Mouse (Mus musculus) CD4-positive helper T cell, adult 2 months (primary cell): ENCODE measurements at regions not wholly inside any gene's neighbourhood (a gene's known extent, or its start where the extent isn't known, plus 50 kb on each side); places are given as distances from the start of the nearest gene placed in this dataset.

Source experiments
- DNase-seq: peaks from one replicate; pipeline ENCODE4 v3.0.0-alpha.2; 2012; ENCODE audit warnings: low read depth, missing footprints, low spot score

DNA sequence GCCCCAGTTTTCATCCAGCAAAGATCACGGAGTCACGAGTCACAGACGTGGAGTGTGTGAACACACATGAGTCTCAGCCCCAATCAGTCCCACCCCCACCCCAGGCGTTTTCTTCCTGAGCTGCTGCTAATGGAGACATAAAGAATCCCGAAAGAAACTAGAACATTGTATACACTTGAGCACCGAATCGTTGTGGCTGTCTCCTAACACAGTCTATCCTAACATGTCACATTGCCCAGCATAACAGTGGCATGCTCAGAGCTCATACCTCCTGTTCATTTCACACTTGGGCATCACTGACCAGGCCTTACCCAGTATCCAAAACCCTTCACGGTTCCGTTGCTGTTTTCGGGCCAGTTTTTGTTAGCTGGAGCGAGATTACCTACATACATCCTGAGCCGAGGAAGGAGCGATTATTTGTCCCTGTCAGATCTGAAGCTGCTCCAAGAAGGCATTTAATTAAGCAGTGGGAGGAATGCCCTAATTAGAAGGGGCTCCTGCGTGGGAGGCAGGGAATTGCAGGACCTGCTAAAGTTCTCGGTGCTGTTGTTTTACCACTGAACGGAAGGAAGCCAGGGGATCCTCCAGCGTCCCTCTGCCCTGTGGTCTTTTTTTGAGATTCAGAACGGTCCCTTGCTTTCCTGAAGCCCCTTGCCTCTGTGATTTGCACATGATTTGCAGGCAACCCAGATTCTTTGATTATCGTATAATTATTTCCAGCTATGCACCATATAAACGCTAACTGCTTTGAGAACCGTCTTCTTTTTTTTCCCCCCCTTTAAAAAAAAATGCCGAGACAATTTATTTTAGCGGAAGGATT lies 53.4 kb upstream of the Nap1l1 start:
- no peak for DNase-seq

DNA sequence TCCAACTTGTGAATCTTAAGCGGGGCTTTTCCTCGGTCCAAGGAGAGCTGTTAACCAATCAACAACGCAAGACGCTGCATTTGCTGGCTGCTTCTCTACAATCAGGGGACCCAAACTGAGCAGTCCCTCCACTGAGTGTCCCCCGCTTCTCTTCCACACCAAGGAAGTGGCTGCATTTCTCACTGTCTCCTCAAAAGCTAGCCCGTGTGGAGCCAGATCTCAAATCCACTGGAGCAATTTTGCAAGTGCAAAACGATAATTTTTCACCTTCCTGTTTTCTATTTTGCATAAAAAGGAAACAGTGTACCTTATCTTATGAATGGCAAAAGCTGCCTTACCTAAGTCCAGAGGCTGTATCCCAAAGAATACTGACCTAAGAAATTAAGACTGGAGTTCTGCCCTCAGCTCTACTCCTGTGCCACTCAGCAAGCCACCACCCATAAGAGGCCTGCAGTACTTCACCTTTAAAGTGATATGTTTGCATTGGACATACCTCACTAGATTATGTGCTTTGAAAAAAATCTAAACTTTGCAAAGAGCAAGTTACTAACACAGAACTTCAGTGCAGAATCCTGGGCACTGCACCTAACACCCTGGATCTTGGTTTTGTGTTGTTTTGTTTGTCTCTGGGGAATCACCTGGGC lies 52.7 kb upstream of the Nap1l1 start:
- no peak for DNase-seq

GRCm38 (mm10) chr10:111422057-111422456 lies 51.0 kb upstream of the Nap1l1 start:
- DNase-seq = peak; percentile 16

DNA sequence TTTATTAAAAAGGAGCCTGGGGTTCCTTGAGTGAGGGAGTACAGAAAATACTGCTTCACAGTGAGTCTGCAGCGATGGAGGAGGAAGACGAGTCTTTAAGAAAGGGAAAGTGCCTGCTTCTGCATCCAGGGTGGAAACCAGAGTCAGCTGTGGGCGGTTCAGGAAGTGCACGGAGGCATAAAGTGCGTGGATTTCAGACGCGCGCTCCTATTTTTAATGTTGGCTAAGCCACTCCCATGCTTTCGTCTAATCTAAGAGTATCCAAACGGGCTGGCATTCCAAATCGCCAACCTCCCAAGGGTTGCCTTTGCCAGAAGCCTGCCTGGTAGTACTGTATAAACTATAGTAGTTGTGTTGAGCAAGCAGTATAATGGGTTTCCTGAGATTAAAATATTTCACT lies 50.4 kb upstream of the Nap1l1 start:
- peak; percentile 42 for DNase-seq
